Mouse (Mus musculus) small intestine, adult 2 months (tissue): ENCODE measurements around the gene Cox7a1.

Experiments used
- CTCF ChIP-seq: fragments of 200-500 bp; IDR thresholded peaks from 2 replicates; pipeline ENCODE4 v1.5.1; 2012; ENCODE audit warnings: low read depth, mild to moderate bottlenecking, control low read depth, inconsistent platforms, low read length, moderate library complexity, mixed read lengths; ENCODE audit not compliant: insufficient replicate concordance, insufficient read length; ENCODE audit errors: extremely low read depth
- POLR2A ChIP-seq: fragments of 200-500 bp; IDR thresholded peaks from 2 replicates; pipeline ENCODE4 v1.6.1; 2012; ENCODE audit warnings: low read depth, mild to moderate bottlenecking, control low read depth, inconsistent platforms, low read length, moderate library complexity

- TF ChIP-seq CTCF, result no peak
- no peak for TF ChIP-seq POLR2A
Observed at GRCm38 (mm10) chr7:30215875-30216274, 31.9 kb downstream of the Cox7a1 start.
